ENCODE assay signal across 22 mouse cellular contexts in the genomic region with DNA sequence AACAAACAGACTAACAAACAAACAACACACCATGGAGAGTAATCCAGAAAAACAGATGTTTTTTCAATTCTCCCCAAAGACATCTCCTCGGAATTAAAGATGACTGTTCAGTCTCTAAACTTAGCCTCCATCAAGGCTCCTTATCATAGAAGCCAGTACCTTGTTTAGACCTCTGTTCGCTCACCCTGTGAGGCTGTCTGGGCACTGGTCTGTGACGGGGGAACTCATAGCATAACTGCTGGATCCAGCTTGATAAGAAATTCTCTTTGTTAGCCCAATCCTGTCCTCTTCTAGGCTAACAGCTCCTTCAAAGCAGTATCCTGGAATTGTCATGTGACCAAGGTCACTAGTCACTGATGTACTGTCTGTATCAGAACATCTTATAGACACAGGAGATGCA.
"Had no signal": no experiment of that assay in that cellular context is flagged by ENCODE, and none has a peak within 500 bp of the region (broad histone marks: within the 10 kb centered on the region; RNA-seq: fewer than 3 reads in every experiment).

No protein-coding gene starts in this region.

- H3K9ac ChIP-seq: liver, embryonic 15.5 days; lung, embryonic 14.5 days; midbrain, embryonic 12.5 days; neural tube, embryonic 13.5 days; neural tube, embryonic 15.5 days; stomach, embryonic 15.5 days had no signal

- H3K27me3 ChIP-seq: liver, embryonic 15.5 days; megakaryocyte, embryonic 14.5 days; midbrain, embryonic 12.5 days; neural tube, embryonic 13.5 days; neural tube, embryonic 15.5 days; stomach, embryonic 15.5 days had no signal

- H3K4me2 ChIP-seq: liver, embryonic 15.5 days; lung, embryonic 14.5 days; midbrain, embryonic 12.5 days; neural tube, embryonic 13.5 days; neural tube, embryonic 15.5 days; stomach, embryonic 15.5 days had no signal

- H3K9me3 ChIP-seq: liver, embryonic 15.5 days; megakaryocyte, embryonic 14.5 days; midbrain, embryonic 10.5 days; neural tube, embryonic 13.5 days; neural tube, embryonic 15.5 days; stomach, embryonic 15.5 days had no signal

- ATAC-seq: midbrain, embryonic 16.5 days had no signal

- H3K36me3 ChIP-seq: liver, embryonic 15.5 days; midbrain, embryonic 10.5 days; midbrain, embryonic 12.5 days; neural tube, embryonic 13.5 days; neural tube, embryonic 15.5 days; stomach, embryonic 15.5 days had no signal

- DNase-seq: lung, embryonic 14.5 days; lung, postnatal 10 days; lung, postnatal 4 days; midbrain, embryonic 14.5 days; retina, postnatal 1 day; right cerebral cortex, adult 18-20 months; right cerebral cortex, postnatal 25 days; right cerebral cortex, postnatal 4 days; spleen, adult 18-20 months; thymus, adult 2 months; thymus, postnatal 25 days; thymus, postnatal 4 days had no signal

- H3K4me1 ChIP-seq: liver, embryonic 15.5 days; midbrain, embryonic 10.5 days; midbrain, embryonic 12.5 days; neural tube, embryonic 13.5 days; neural tube, embryonic 15.5 days; stomach, embryonic 15.5 days had no signal

- H3K27ac ChIP-seq: liver, embryonic 15.5 days; midbrain, embryonic 10.5 days; midbrain, embryonic 12.5 days; neural tube, embryonic 13.5 days; neural tube, embryonic 15.5 days; stomach, embryonic 15.5 days; stomach, postnatal 0 days had no signal

- H3K4me3 ChIP-seq: liver, embryonic 15.5 days; megakaryocyte, embryonic 14.5 days; midbrain, embryonic 10.5 days; midbrain, embryonic 12.5 days; myocyte; neural tube, embryonic 13.5 days; neural tube, embryonic 15.5 days; stomach, embryonic 15.5 days had no signal
